Mouse (Mus musculus): Measurements from ENCODE around the gene Cd79b. TPM values are rescaled to one million over a fixed set of nuclear protein-coding genes. Genes with fewer than 3 reads are reported as not detected.

Cd79b gene
- total and polyA plus RNA-seq, 3 experiments = 527 to 741 (median 689) TPM

GRCm38 (mm10) chr11:106272644-106273310 lies 41.8 kb downstream of the Cd79b start, which contains the start of gene Smarcd2 (continued):
- TF ChIP-seq CHD2 (IDR thresholded peaks at IDR 0.05; ENCODE audit: low read length) (peak; percentile 98), MEF2A (IDR thresholded peaks at IDR 0.05; ENCODE audit: borderline replicate concordance, low read depth, low read length) (peak; percentile 87; the same call in 1 of the 2 replicates), TCF12 (IDR thresholded peaks at IDR 0.05; ENCODE audit: low read depth, low read length) (peak; percentile 79; the same call in 1 of the 2 replicates), UBTF (IDR thresholded peaks at IDR 0.05; ENCODE audit: low read depth, low read length) (peak; percentile 99), EP300 (IDR thresholded peaks at IDR 0.05; ENCODE audit: low read length) (no peak), USF1 (IDR thresholded peaks at IDR 0.05; ENCODE audit: low read depth, low read length) (no peak), HCFC1 (IDR thresholded peaks at IDR 0.05; ENCODE audit: low read depth, low read length) (peak; percentile 74), JUND (conservative IDR thresholded peaks at IDR 0.05; ENCODE audit: low read depth, low read length) (no peak), RCOR1 (conservative IDR thresholded peaks at IDR 0.05; ENCODE audit: low read depth, low read length) (peak; percentile 87; the same call in 1 of the 2 replicates), POLR2AphosphoS2 (IDR thresholded peaks at IDR 0.05; ENCODE audit: low read depth, low read length) (no peak), USF2 (conservative IDR thresholded peaks at IDR 0.05; ENCODE audit: low read depth, low read length) (peak; percentile 44; the same call in 1 of the 2 replicates), POLR2A (IDR thresholded peaks at IDR 0.05; ENCODE audit: low read depth, low read length) (peak; percentile 85), BHLHE40 (IDR thresholded peaks at IDR 0.05; ENCODE audit: low read depth, low read length) (peak; percentile 68), MAZ (IDR thresholded peaks at IDR 0.05; ENCODE audit: low read depth, low read length) (peak; percentile 83), MYC (IDR thresholded peaks at IDR 0.05; ENCODE audit: low read depth, low read length) (no peak), ZKSCAN1 (IDR thresholded peaks at IDR 0.05; ENCODE audit: borderline replicate concordance, low read depth, low read length) (no peak), ZMIZ1 (IDR thresholded peaks at IDR 0.05; ENCODE audit: low read depth, low read length) (0 out of 2 replicates have a peak, but pooled peaks have one; percentile 23), TBP (conservative IDR thresholded peaks at IDR 0.05; ENCODE audit: low read depth, low read length) (peak; percentile 77)

GRCm38 (mm10) chr11:106271794-106272643 lies 42.5 kb downstream of the Cd79b start:
- H3K27ac ChIP-seq (ENCODE audit: insufficient read depth, low read depth) = peak overlapping the region; percentile 22; the same call in 1 of the 2 replicates
- peak; percentile 42 for DNase-seq (ENCODE audit: extremely low read depth)
- no peaks in the 10 kb centered on the region for H3K9me3 ChIP-seq (replicated peaks; ENCODE audit: low read length)
- H3K4me1 ChIP-seq (ENCODE audit: control insufficient read depth in 1 of 2, insufficient read depth in 2 of 2) = peaks cover 24 to 62% of the 10 kb centered on the region in 2 experiments
- dilution Hi-C loops (cut with MboI; ENCODE audit: extremely low pct_ligation_motif_present, extremely low pct_unique_long_range_greater_than_20kb, low sequenced_read_pairs) = no loop called here
- H3K9ac ChIP-seq (ENCODE audit: insufficient read depth, low read depth) = peak overlapping the region; percentile 81
- no peak; the same call in 1 of the 2 replicates for TF ChIP-seq TCF12 (IDR thresholded peaks at IDR 0.05; ENCODE audit: low read depth, low read length)
- peak; percentile 78 for TF ChIP-seq CHD1 (IDR thresholded peaks at IDR 0.05; ENCODE audit: low read depth, low read length)
- 0 out of 2 replicates have a peak, but pooled peaks have one; percentile 7 for TF ChIP-seq NRF1 (IDR thresholded peaks at IDR 0.05; ENCODE audit: low read depth, low read length)
- peak; percentile 60 for TF ChIP-seq ZNF384 (IDR thresholded peaks at IDR 0.05; ENCODE audit: low read depth, low read length)
- 0 out of 2 replicates have a peak, but pooled peaks have one; percentile 12 for TF ChIP-seq BHLHE40 (IDR thresholded peaks at IDR 0.05; ENCODE audit: low read depth, low read length)
- TF ChIP-seq UBTF (IDR thresholded peaks at IDR 0.05; ENCODE audit: low read depth, low read length) = peak; percentile 95; the same call in 1 of the 2 replicates
- H3K4me3 ChIP-seq (replicated peaks in 1 of 3; ENCODE audit: low read depth in 2 of 3, low read length in 2 of 3, poor library complexity in 1 of 3) = peak overlapping the region; percentile 73 to 95 (median 82)
- H3K4me2 ChIP-seq (ENCODE audit: insufficient read depth, low read depth, poor library complexity, severe bottlenecking) = peak overlapping the region; percentile 95
- H3K27me3 ChIP-seq (replicated peaks) = no peaks in the 10 kb centered on the region
- in situ Hi-C loops (cut with MboI; ENCODE audit: low pct_ligation_motif_present, low pct_unique_long_range_greater_than_20kb, low sequenced_read_pairs) = no loop called here
- peaks cover 40% of the 10 kb centered on the region for H3K79me2 ChIP-seq (replicated peaks; ENCODE audit: control insufficient read depth, extremely low read depth, insufficient read depth, poor library complexity, severe bottlenecking)
- H3K36me3 ChIP-seq (replicated peaks in 1 of 2; ENCODE audit: control insufficient read depth in 1 of 2, insufficient read depth in 1 of 2, low read length in 1 of 2) = peaks cover 8 to 22% of the 10 kb centered on the region in 2 experiments
